Mouse (Mus musculus) forebrain, embryonic 11.5 days (tissue): ENCODE measurements around the gene Gm14139. TPM values are rescaled to one million over a fixed set of nuclear protein-coding genes. Genes with fewer than 3 reads are reported as not detected.
"Not testable (repeated sequence)": the region's sequence is repeated elsewhere in the genome, so short reads cannot be mapped to it uniquely, and the experiment has no call there.

Experiments used
- ATAC-seq: fragments of 200-750 bp; cut with Nextera tagmentation; replicated peaks from 2 replicates; pipeline ENCODE4 v1.8.0; 2017; ENCODE audit warnings: moderate TSS enrichment; ENCODE audit not compliant: low FRiP score
- DNase-seq: peaks from one replicate; pipeline ENCODE4 v3.0.0-alpha.2; 2017; ENCODE audit warnings: low spot score
- H3K27ac ChIP-seq: fragments of 300-500 bp; sonication (generic); 2 replicates; pipeline ENCODE4 v1.5.1; 2014; ENCODE audit warnings: low read depth, low read length
- H3K27me3 ChIP-seq: fragments of 300-500 bp; sonication (generic); 2 replicates; pipeline ENCODE4 v1.6.1; 2014; ENCODE audit warnings: mild to moderate bottlenecking, low read length, mixed read lengths; ENCODE audit not compliant: control insufficient read depth, insufficient read depth
- H3K36me3 ChIP-seq: fragments of 300-500 bp; sonication (generic); 2 replicates; pipeline ENCODE4 v1.6.1; 2014; ENCODE audit warnings: mild to moderate bottlenecking, low read length, moderate library complexity, mixed read lengths; ENCODE audit not compliant: control insufficient read depth, insufficient read depth
- H3K4me1 ChIP-seq: fragments of 300-500 bp; sonication (generic); replicated peaks from 2 replicates; pipeline ENCODE4 v1.6.1; 2014; ENCODE audit warnings: low read length, mixed read lengths; ENCODE audit not compliant: control insufficient read depth, insufficient read depth
- H3K4me2 ChIP-seq: fragments of 300-500 bp; sonication (generic); 2 replicates; pipeline ENCODE4 v1.6.1; 2014; ENCODE audit warnings: low read depth, mild to moderate bottlenecking, low read length, moderate library complexity, mixed read lengths; ENCODE audit not compliant: severe bottlenecking
- H3K4me3 ChIP-seq: fragments of 300-500 bp; sonication (generic); 2 replicates; pipeline ENCODE4 v1.5.1; 2014; ENCODE audit warnings: low read depth, low read length
- H3K9ac ChIP-seq: fragments of 300-500 bp; sonication (generic); 2 replicates; pipeline ENCODE4 v1.6.1; 2014; ENCODE audit warnings: low read length
- H3K9me3 ChIP-seq: fragments of 300-500 bp; sonication (generic); 2 replicates; pipeline ENCODE4 v1.6.1; 2016; ENCODE audit warnings: low read length, mixed read lengths; ENCODE audit not compliant: control insufficient read depth
- WGBS: fragments of 180-500 bp; shearing (Covaris S2); extraction: QIAGEN DNeasy Blood & Tissue Kit; methylation state at CpG from one replicate; pipeline ENCODE4 v1.1.7; 2014; 5-methylcytosine and 5-hydroxymethylcytosine counted together
- polyA plus RNA-seq: library from polyadenylated mRNA; unstranded; fragments of >200 nt; fragmentation: Nextera tagmentation; extraction: Ambion mirVana; gene quantifications from 2 replicates; pipeline ENCODE4 v1.2.1, GENCODE M21; 2014

Gm14139 gene
- polyA plus RNA-seq, 1 experiment from 2014 or later = not detected

DNA sequence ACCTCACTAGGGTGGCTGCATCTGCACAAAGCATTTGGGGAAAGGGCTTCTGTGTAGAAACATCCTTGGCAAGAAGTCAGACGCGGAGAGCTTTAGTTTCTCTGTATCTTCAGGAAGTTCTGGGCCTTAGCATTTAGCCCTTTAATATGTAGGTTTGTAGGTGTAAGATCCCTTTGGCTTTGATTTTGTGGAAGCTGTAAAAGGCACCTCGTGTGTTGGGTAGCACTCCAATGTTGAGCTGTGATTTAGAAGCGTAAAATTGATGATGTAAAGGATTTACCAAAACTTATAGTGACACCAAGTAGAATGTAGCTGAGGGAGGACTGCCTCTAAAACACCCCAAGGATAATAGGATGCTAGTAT lies 36.8 kb downstream of the Gm14139 start:
- WGBS = 3% methylated on average over 3 of the region's 4 CpGs
- not testable (repeated sequence) for H3K9me3 ChIP-seq, H3K36me3 ChIP-seq, H3K4me1 ChIP-seq, H3K27me3 ChIP-seq, DNase-seq, ATAC-seq, H3K27ac ChIP-seq
- H3K4me3 ChIP-seq = peak overlapping the region; percentile 32
- H3K4me2 ChIP-seq = peak overlapping the region; percentile 40; the same call in 1 of the 2 replicates
- peak overlapping the region; percentile 53 for H3K9ac ChIP-seq

DNA sequence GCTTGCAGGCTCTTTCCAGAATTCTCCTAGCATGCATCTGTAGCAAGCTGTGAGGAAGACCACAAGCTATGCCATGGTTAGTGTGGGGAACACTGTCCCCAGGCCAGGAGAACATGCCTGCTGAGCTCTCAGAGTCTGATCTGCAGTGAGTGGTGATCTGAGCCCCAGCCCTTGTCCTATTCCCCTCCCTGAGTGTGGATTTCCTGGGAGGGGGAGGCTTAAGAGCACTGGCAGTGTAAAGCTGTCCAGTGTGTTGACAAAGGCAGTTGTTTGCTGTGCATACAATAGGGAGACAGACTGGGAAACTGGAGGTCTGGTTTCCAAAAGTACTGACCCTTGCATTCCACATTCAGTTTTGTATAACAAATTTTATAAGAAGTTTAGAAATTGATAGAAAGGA lies 41.7 kb downstream of the Gm14139 start:
- not testable (repeated sequence) for H3K4me2 ChIP-seq, H3K9ac ChIP-seq, ATAC-seq, H3K9me3 ChIP-seq, DNase-seq, H3K36me3 ChIP-seq, H3K27ac ChIP-seq, H3K4me3 ChIP-seq, H3K27me3 ChIP-seq, H3K4me1 ChIP-seq

Other genes with a start within 250 kb of the Gm14139 start
- gene Zfp120, start 45.0 kb upstream of the Gm14139 start, polyA plus RNA-seq = 8.1 and 9.3 TPM in 2 replicates
- not detected in 2 replicates for gene Gm10770, start 2.1 kb upstream of the Gm14139 start, polyA plus RNA-seq
- 10.3 and 10.4 TPM in 2 replicates for gene Zfp937, start 36.3 kb downstream of the Gm14139 start, polyA plus RNA-seq
- 2.6 and 3.1 TPM in 2 replicates for gene Gm21994, start 73.8 kb downstream of the Gm14139 start, polyA plus RNA-seq
- gene Gm14124, start 75.8 kb downstream of the Gm14139 start, polyA plus RNA-seq = not detected in 2 replicates
- 1.2 and 1.7 TPM in 2 replicates for gene Gm10130, start 141.9 kb downstream of the Gm14139 start, polyA plus RNA-seq
- gene 3300002I08Rik, start 181.0 kb downstream of the Gm14139 start, polyA plus RNA-seq = 9.4 and 11.7 TPM in 2 replicates